Mouse (Mus musculus): Measurements from ENCODE around the gene Angptl2.

The Angptl2 gene

DNA sequence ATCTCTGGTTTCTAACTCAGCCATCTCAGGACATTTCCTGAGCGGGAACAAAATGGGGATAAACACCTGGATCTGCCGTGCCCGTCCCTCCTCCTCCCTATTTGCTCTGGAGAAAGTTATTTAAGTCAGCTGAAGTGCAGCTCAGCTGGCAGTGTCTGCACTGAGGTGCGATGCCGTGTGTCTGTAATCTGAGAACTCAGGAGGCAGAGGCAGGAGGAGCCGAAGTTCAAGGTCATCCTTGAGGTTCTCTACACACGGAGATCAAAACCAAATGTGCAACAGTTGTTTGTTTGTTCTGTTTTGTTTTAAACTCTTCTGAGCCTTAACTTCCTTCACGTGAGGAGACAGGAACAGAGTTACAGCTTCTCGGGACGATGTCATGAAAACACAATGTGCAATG, 14.8 kb downstream of the Angptl2 start:
- WGBS: 67% methylated on average over 10 of the region's 10 CpGs

DNA sequence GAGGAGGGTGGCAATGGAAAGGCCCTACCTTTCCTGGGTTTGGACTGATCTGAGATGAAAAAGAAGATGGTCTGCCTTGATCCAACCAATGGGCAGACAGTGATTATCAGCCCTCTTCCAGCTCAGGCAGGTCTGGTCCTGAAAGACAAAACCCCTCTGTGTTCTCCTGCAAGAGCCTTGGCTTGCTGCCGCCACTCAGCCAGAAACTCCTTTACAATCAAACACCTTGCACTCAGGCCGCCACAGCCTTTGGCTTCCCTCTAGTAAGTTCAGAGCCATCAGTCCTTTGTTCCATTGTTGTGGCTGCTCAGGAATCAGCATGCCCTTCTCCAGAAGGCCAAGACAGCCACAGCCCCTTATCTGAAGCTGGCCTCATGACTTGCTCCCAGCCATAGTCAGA, 15.9 kb downstream of the Angptl2 start:
- WGBS: 70% methylated on average over 2 of the region's 2 CpGs

DNA sequence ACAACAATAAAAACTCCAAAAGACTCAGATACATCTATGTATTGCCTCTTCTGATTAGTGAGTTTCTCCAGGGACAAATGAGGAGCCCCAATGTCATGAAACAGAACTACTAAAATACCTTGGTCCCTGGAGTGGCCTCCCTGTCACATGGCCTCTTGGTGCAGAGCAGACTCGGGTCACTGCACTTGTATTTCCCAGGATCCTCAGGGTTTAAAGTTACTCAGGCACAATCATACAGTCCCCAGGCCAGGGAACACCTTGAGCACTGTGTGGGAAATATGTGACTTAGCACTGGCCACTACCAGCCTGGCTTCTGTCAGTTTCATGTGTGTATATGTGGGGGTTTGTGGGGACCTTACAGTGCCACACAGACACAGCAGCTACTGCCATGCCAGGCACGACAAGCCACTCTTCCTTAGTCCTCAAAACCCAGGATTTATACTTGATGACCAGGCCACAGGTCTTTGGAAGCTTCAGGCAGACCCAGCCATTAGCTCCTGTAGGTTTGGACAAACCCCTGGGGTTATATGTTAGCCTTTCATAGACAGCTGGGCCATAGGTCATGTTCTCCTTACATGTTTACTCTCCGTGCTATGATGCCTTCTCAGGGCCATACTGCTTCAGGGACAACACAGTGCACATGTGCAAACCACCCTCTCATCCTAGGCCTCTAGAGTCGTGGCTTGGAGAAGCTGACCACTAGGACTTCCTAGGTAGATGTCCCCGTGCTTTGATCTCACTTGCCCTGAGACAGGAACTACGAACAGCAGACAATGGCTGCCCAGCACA, 17.1 kb downstream of the Angptl2 start:
- WGBS: 83% methylated on average over 6 of the region's 6 CpGs

DNA sequence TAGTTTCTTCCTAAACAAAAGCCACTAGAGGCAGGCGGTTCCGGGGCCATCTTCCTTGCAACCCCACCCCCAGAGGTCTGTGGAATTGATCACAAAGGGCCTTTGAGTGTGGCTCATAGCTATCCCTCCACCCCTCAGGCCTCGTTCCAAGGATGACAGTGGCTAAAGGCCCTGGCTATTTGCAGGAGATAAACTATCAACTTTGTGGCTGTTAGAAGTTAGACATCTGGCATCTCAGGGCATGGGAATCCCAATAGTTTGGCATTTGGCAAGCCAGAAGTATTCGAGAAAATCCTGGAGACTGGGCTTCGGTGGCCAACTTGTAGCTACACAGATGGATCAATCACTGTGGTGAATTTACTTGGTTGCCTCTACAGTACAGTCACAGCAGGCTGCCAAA, 18.0 kb downstream of the Angptl2 start:
- 54% methylated on average over 5 of the region's 5 CpGs for WGBS

DNA sequence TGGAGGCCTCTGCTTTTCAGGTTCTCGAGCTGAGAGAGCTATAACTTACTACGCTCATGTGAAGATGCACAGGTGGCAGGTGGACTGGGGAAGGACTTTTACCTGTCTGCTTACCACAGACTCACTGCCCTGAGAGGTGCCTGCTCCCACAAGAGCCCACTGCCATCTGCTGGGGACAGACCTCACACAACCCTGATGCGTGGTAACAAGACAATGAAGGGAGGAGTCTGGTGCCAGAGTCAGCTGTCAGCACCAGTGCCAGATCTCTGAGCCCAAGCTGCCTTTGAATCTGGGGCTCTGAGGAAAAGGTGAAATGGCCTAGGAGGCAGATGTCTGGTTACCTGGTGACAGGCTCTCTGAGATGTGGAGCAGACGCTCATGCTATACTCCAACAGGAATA, 19.0 kb downstream of the Angptl2 start:
- WGBS: 68% methylated on average over 4 of the region's 4 CpGs

DNA sequence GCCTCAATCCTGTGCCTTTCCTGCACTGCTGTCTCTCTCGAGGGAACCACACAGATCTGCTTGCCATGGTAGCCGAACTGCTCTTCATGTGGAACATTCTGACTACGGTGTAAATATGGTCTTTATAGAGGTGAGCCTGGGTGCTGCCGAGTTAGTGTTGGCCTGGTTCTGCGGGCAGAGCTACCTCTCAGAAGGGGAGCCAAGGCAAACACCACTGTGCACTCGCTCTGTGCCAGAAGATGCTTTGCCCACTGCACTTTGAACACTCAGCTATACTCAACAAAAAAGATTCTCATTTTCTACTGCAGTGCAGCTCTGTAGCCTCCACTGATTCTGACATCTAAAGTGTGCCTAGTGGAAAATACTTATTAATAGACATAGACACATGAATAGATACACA, 21.7 kb downstream of the Angptl2 start:
- WGBS: 71% methylated on average over 6 of the region's 6 CpGs

DNA sequence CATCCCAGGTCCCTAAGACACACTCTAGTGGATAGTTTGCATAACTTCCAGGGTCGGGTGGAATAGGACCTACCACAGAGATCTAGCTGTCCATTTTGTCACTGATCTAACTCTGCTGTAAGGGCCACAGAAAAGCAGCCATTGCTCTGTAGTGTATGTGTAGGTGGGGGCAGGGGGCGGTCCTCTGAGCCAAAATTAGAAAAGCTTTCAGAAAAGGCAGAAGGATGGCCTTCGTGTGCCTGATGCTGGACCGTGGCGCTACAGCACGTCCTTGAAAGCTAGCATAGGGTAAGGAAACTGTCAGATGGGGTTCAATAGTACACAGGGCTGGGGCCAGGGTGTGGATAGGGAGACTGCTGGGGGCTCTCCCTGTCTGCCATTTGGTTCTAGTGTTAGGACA, 29.0 kb downstream of the Angptl2 start:
- 65% methylated on average over 6 of the region's 6 CpGs for WGBS

DNA sequence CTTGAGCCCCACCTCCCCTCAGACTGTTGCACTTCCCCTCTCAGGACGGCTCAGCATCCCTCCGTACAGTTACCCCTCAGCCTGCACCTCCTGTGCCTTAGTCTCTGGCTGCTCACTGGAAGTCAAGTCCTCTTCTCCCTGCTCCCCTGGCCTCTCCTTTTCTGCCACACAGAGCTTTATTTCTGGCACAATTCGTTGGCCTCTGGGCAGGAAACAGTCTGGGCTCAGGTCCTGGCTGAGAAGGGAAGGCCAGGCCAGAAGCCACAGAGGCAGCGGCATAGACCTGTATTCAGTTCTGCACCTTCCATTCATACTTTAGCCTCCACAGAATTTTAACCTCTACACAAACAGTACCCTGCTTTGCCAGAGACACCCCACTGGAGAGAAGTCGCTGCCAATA, 31.0 kb downstream of the Angptl2 start:
- 75% methylated on average over 5 of the region's 5 CpGs for WGBS

DNA sequence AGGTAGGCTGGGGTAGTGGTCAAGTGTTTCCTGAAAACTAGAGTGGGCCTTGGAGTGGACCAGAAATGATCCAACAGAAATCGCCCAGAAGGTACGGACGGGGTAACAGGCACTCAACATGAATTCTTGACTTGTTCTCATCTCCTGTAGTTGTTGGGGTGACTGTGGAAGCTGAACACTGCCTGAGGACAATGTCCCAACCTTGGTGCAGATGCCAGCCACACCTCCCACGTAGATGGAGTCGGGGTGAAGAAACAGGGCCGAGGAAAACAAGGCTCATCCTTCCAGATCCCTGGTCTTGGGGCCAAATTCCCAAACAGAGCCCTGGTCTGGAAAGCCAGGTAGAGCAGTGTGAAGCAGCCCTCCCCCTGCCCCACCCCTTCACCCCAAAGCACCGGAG, 32.7 kb downstream of the Angptl2 start:
- 90% methylated on average over 7 of the region's 7 CpGs for WGBS

DNA sequence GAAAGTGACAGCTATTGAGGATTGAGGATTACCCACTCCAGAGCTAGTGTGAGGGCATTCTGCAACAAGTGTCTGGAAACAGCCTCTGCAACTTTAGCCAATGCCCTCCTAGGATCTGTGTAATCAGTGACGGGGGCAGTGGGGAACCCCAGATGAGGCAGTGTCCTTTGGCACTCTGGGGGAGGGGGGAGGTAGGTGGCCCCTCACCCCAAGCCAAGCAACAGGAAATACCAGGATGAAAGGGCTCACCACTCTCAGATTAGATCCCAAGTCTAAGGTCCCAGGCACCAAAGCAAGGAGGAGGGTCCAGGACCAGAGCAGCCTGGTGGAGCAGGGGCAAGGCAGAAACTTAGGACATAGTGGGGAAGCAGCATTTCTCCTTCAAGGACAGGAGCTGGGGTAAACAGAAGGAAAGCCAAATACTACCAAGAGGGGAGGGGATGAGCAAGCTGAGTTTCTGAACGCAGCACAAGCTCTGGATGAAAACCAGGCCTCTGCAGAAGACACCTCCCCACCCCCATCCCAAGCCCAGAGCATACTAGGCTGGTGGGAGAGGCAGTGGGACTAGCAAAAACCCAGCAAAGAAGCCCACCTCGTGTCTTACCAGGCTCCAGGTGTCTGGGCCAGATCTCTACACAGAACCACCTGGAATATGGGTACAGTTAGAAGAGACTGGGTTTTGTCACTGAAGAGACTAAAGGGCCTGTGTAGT, 34.2 kb downstream of the Angptl2 start:
- WGBS: 63% methylated on average over 3 of the region's 3 CpGs

DNA sequence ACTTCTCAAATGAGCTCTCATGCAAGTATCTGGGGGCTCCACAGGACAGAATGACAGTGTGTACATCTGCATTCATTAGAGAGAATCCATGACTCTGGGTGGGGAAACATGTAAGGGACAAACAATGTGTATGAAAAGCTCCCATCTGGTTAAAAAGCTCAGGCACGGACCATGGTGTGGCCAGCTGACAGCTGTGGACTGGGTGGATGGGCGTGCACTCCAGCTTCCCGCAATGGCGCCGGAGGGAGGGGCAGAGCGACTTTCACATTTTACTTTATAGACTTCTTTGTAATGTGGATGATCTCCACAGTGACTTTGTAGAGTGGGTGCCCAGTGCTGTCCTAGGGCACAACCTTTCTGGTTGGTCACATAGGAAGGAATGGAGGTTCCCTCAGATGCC, 36.9 kb downstream of the Angptl2 start:
- 85% methylated on average over 6 of the region's 6 CpGs for WGBS

DNA sequence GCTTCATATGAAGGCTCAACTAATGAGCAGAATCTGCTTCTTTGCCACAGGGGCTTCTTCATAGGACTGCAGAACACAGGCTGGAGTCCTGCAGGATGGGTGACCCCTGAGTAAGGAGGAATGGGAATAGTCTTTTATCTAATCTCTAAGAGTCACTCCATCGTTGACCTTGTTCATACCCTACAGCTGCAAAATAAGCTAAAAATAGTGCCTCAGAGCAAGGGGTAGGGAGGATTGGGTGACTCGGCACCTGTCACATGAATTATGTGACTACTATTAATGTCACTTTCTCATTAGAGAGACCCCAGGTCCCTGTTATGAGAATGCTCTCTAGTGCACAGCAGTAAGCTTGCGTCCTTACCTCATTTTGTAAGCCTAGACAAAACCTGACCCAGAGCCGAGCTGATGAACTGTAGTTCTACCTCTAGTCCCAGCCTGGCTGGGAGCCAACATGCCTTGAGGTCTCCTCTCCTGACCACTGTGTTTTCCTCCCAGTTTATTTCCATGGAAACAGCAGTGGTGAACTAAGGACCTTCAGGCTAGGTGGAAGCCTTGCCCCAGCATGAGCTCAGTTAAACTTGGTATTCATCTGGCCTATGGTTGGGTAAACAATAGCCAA, 37.8 kb downstream of the Angptl2 start:
- WGBS: 81% methylated on average over 4 of the region's 4 CpGs

DNA sequence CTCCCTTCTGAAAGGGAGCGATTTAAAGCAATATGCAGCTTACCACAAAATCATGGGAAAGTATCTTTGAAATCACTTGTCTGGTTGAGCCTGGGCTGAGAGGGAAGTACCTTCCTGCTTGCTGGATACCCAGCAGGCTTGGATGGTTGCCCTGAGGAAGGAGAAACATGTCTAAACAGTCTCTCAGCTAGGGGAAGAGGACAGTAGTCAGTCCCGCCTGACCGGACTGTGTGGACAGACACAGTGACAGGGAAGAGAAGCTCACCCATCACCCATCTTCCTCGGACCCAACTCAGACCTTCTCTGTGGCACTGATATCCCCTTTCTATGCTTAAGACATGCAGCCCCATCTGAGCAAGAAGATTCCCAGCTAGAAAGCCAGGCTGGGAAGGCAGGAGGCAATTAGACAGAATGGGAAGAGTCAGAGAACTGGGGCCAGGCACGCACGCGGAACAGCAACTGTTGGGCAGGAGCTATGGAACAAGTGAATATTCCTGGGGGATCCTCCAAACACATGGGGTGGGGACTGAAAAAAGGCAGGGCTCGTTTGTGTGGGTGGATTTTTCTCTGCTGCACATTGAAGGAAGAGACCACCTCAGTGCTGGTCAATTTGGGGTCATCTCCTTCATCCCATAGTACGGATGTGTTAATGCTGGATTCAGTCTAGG, 38.6 kb downstream of the Angptl2 start:
- 71% methylated on average over 9 of the region's 9 CpGs for WGBS

DNA sequence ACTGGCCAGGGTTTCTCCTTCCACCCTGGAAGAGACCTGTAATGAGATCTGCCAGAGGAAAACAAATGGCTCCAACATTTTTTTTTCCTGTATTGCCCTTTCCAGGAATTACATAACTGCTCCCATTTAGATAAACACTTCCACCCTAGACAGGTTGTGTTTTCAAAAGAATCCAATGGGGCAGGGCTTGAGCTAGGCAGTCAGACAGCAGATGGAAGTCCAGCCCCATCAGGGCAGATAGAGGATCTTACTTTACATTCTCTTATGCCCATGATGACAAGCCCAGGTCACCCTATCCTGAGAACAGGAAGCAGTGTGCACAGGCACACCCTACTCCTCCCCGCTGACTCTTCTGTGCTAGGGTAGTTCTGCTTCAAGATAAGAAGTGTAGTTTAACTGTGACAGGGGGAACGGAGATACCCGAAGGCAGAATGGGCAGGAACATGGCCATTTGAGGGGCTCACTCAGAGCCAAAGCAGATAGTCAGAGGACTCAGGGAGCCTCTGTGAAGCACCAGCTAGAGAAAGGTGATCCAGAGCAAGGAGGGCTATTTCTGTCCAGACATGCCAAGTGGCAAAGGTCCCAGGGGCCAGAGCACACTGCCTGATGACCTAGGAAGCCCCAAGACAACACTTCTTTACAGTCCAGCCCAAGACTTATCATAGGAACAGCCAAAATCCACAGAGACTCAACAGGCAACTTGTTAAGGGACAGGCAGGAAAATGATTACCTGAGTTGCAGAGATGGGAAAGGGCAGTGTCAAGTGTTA, 41.1 kb downstream of the Angptl2 start:
- 88% methylated on average over 3 of the region's 3 CpGs for WGBS

DNA sequence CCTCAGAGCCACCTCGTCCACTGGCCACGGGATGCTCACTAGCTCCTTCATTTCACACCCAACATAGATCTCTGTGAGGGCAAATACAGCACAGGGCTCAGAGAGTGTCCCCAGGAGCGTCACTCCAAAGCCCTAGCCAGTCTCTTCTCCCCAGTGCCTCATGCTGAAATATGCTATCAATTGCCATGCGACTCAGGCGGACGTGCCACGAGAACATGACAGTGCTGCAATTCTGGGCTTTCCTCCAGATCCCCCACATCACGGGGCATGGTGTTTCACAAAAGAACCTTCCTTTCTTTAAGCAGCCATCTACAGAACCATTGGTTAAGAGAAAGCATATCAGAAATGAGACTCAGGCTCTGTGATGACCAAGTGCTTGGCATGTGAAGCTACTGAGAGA, 44.9 kb downstream of the Angptl2 start:
- 47% methylated on average over 8 of the region's 8 CpGs for WGBS

DNA sequence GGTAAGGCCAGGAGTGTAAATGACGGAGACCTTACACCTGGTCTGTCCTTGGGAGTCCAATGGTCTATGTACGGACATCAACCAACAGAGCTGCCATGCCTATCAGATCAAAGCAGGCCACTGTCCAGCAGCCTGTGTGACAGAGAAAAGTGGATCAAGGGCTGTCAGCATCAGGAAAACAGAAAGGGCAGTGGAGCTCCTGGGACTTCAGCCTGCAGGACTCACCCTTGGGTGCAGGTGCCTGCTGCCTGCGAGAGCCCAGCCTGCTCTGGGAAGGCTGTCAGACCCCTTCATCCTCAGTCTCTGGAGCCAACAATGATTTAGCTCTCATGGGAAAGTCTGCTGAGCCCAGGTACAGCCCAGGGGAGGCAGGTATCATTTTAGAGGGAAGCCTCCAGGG, 45.6 kb downstream of the Angptl2 start:
- 98% methylated on average over 3 of the region's 3 CpGs for WGBS

DNA sequence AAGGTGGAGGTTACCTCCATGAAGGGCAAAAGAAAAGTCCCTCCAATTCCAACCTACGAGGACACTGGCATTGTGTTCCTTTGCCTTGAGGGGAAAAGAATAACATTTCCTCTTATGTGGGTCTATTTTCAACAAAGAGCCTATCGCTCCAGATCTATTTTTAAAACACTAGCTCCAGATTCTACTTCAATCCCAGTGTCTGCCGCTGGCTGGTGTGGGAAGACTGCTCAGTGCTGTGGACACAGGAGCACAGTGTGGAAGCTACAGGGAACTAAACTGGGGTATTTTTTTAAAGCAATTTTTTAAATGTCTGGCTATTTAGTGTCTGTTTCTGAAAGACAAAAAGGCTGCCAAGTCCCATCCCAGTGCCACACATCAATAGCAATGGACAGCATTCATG, 49.9 kb downstream of the Angptl2 start:
- WGBS: 20% methylated on average over 3 of the region's 3 CpGs

DNA sequence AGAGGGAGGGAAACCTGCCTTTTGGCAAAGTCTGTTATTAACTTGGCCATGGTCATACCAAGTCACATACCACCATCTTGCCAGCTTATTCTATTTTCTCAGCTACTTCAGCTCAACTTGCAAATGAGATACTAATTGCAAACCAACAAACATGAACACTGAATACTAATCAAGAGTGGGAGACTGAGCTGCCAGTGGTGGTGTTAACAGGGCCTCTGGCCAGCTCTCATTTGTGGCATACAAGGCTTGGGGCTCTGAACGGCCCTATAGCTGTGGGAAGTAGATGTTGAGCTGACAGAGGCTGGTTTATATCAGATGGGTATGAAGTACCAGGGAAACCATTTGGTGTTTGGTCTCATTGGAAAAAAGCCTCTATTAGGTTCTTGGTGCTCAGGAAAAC, 51.2 kb downstream of the Angptl2 start:
- WGBS: 35% methylated on average over 1 of the region's 1 CpGs

DNA sequence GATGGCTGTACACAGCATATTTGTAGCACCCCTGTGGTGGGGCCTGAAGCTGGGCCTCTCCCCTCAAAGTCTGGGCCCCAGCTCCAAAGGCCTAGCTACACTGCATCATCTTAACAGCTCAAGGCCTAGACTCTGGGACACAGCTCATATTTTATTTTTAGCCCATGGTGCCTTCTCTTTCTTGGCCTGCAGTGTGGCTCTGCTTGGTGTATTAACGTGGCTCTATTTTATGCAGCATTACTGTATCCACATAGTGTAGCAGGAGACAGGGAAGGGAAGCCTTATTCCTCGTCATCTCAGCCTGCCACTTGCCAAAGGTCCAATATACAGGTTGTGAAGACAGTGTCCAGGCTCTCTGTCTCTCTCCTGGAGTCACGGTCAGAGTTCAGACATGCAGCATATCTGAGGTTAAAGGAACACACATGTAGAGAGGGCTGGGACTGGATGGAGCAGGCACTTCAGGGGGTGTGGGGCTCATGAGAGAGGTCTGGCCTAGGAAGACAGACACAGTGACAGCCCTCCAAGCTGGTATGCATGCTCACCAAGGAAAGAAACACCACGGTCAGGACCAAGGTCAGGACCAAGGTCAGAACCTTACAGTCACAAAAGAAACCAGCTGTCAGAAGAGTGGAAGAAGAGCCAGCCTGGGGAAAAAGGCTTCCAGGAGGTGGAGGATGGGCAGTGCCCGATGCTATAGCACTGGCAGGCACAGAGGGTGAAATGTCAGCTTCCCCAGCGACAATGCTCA, 52.7 kb downstream of the Angptl2 start:
- WGBS: 68% methylated on average over 6 of the region's 6 CpGs

DNA sequence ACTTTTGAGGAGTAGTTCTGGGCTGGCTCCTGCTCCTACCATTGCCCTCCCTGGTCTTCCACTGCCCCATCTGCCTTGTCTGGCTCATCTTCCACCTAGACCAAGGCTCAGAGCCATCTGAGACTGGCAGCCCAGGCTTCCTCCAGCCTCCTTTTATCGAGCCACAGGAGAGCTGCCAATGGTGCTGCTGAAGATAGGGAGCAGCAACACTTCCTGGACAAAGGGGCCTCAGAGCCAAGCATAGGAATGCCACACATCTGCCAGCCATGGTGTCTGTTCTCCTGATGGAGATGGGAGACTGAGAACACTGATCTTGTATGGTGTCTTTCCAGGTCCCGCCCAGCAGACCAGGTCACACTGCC, 53.2 kb downstream of the Angptl2 start:
- WGBS: 50% methylated on average over 2 of the region's 2 CpGs

DNA sequence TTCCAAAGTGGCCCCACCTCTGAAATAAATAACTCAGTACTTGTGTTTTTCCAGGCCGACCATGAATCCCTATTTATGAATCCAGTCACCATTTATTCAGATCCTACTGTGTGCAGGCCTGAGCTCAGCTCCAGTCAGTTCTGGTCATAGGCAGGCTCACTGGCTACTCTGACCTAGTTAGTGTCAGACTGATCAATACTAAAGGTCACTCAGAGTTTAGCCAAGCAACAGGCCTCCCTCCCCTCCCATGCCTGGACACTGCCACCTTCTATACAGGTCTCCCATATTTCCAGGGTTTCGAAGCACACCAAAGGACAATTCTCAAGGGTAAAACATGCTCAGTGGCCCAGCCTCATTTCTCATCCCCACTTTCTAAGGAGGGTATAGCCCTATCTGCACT, 54.7 kb downstream of the Angptl2 start:
- WGBS: 78% methylated on average over 2 of the region's 2 CpGs
